ENCODE assay signal across 7 mouse cellular contexts in the genomic region with DNA sequence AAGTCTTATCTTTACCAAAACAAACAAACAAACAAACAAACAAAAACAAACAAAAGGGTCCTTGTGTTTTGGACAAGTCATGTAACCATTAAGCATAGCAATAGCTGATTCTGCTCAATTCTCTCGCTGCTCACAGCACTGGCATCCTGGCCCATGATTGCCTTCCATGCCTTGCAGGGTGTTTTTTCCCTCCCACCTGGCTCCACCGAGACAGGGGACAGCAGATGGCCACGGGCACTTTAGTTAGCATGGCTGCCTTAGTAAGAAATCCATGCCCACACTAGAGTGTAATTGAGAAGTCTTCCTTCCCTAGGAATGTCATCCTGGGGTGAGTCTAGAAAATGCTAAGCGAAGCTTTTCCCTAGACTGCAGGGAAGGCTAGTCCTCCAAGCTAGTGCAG.
"Had no signal": no experiment of that assay in that cellular context is flagged by ENCODE, and none has a peak within 500 bp of the region (broad histone marks: within the 10 kb centered on the region; RNA-seq: fewer than 3 reads in every experiment).

No protein-coding gene starts in this region.

- DNase-seq: lung, adult 2 months; lung, postnatal 14 days; lung, postnatal 36 days; right cerebral cortex, postnatal 14 days; thymus, adult 2 months; thymus, postnatal 25 days; thymus, postnatal 4 days had no signal
